Mouse (Mus musculus): ENCODE results near the gene Rnf144a.
A peak's percentile ranks its signal among the peaks of the same experiment; 100 is the strongest.

The Rnf144a gene

GRCm38 (mm10) chr12:26410443-26410842, 4.6 kb downstream of the Rnf144a start:
- no peak for DNase-seq (ENCODE audit: low spot score)

GRCm38 (mm10) chr12:26408707-26409106, 6.3 kb downstream of the Rnf144a start:
- no peak for DNase-seq (ENCODE audit: low spot score)

- DNase-seq (ENCODE audit: low spot score) = peak; percentile 46
Observed at GRCm38 (mm10) chr12:26404781-26405702, 10.0 kb downstream of the Rnf144a start.

- no peak for DNase-seq (ENCODE audit: low spot score)
Observed at GRCm38 (mm10) chr12:26403372-26404125, 11.5 kb downstream of the Rnf144a start.

GRCm38 (mm10) chr12:26401696-26402470, 13.2 kb downstream of the Rnf144a start:
- peak; percentile 22 for DNase-seq (ENCODE audit: low spot score)

GRCm38 (mm10) chr12:26401254-26401653, 13.8 kb downstream of the Rnf144a start:
- DNase-seq (ENCODE audit: low spot score) = no peak

- DNase-seq (ENCODE audit: low spot score) = no peak
Observed at GRCm38 (mm10) chr12:26400762-26401161, 14.3 kb downstream of the Rnf144a start.

- DNase-seq (ENCODE audit: low spot score) = no peak
Observed at GRCm38 (mm10) chr12:26399391-26399790, 15.7 kb downstream of the Rnf144a start.

- peak; percentile 35 for DNase-seq (ENCODE audit: low spot score)
Observed at GRCm38 (mm10) chr12:26398597-26398996, 16.5 kb downstream of the Rnf144a start.

GRCm38 (mm10) chr12:26394485-26395470, 20.3 kb downstream of the Rnf144a start:
- no peak for DNase-seq (ENCODE audit: low spot score)

- DNase-seq (ENCODE audit: low spot score) = no peak
Observed at GRCm38 (mm10) chr12:26393291-26393690, 21.8 kb downstream of the Rnf144a start.

GRCm38 (mm10) chr12:26391162-26391561, 23.9 kb downstream of the Rnf144a start:
- no peak for DNase-seq (ENCODE audit: low spot score)

GRCm38 (mm10) chr12:26387523-26387922, 27.5 kb downstream of the Rnf144a start:
- DNase-seq (ENCODE audit: low spot score) = no peak

- DNase-seq (ENCODE audit: low spot score) = no peak
Observed at GRCm38 (mm10) chr12:26386947-26387346, 28.1 kb downstream of the Rnf144a start.

- DNase-seq (ENCODE audit: low spot score) = no peak
Observed at GRCm38 (mm10) chr12:26386189-26386588, 28.9 kb downstream of the Rnf144a start.

- no peak for DNase-seq (ENCODE audit: low spot score)
Observed at GRCm38 (mm10) chr12:26385735-26386134, 29.3 kb downstream of the Rnf144a start.

- no peak for DNase-seq (ENCODE audit: low spot score)
Observed at GRCm38 (mm10) chr12:26381730-26382129, 33.3 kb downstream of the Rnf144a start.

- no peak for DNase-seq (ENCODE audit: low spot score)
Observed at GRCm38 (mm10) chr12:26379797-26380196, 35.3 kb downstream of the Rnf144a start.

GRCm38 (mm10) chr12:26377691-26378090, 37.4 kb downstream of the Rnf144a start:
- DNase-seq (ENCODE audit: low spot score) = no peak

- no peak for DNase-seq (ENCODE audit: low spot score)
Observed at GRCm38 (mm10) chr12:26376541-26377323, 38.3 kb downstream of the Rnf144a start.
